Mouse (Mus musculus): ENCODE results near the gene Fuk.
"Not testable (repeated sequence)": the region's sequence is repeated elsewhere in the genome, so short reads cannot be mapped to it uniquely, and the experiment has no call there.

Fuk gene

DNA sequence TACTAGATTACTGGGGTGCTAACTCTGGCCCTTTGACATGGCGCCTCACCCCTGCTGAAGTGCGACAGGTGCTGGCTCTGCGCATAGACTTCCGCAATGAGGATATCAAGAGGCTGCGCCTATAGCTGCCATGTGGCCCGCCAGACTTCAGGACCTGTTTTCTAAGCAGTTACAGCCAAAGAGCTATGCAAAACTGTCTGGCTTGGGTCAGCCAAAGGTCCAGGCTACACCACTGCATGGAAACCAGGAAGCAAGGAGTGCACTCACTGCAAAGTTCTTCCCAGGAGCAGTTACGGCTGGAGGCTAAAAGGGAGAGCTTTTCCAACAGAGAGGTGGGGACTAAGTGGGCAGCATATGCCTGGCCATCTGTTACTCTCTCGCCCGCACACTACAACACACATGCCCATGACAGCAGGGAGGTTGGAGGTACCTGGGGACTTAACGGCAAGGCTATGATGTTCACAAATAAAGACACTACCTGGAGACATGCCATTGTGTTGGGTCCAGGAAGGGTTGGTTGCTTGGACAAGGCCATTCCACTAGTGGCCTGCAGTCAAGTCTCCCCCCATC is 20.5 kb downstream of the Fuk start:
- no peak for DNase-seq (ENCODE audit: low spot score in 2 of 2)

DNA sequence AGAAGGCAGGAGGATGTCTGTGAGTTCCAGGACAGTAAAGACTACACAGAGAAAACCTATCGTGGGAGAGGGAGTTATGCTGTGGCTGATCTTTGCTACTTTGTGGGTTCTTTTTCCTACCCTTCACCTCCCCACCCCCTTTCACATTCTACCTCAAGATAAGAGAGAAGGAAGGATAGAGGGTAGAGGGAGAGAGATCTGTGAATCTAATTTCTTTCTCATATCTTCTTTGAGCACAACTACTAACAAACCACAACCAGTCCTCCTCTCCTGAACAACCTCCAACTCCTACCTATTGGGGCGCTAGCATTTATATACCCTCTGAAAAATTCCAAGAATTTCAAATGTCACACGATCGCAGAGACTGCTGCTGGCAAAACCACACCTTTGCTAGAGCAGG is 24.4 kb downstream of the Fuk start:
- no peak for DNase-seq (ENCODE audit: low spot score in 2 of 2)

DNA sequence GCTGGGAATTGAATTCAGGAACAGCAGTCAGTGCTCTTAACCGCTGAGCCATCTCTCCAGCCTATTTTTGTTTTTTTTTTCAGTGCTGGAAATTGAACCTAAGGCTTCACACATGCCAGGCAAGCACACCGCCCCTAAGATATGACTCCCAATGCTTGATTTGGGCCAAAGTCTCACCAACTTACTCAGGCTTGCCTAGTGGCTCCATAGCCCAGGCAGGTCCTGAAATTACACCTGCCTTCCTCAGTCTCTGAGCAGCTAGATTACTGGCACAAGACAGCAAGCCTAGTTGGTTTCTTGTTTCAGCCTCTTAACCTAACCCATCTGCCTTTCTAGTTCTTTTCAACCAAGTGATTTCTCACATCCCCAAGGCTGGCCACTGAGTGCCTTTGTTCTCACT is 31.8 kb downstream of the Fuk start:
- no peak for DNase-seq (ENCODE audit: low spot score in 2 of 2)

DNA sequence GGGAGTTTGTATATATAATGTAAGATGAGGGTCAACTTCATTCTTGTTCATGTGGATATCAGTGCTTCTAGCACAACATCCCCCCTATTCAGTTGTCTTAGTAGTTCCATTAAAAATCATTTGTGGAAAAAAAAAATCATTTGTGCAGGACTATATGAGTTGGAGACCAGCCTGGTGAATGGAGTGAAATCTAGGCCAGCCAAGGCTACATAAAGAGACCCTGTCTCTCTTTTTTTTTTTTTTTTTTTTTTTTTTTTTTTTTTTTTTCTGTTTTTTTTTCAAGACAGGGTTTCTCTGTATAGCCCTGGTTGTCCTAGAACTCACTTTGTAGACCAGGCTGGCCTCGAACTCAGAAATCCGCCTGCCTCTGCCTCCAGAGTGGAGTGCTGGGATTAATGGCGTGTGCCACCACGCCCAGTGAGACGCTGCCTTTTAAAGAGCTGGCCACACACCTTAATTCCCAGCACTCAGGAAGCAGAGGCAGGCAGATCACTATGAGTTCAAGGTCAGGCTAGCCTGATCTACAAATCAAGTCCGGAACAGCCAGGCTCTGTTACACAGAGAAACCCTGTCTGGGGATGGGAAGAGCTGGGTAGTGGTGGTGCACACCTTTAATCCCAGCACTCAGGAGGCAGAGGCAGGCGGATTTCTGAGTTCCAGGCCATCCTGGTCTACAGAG is 40.8 kb downstream of the Fuk start:
- DNase-seq (ENCODE audit: low spot score in 2 of 2) = not testable (repeated sequence)

DNA sequence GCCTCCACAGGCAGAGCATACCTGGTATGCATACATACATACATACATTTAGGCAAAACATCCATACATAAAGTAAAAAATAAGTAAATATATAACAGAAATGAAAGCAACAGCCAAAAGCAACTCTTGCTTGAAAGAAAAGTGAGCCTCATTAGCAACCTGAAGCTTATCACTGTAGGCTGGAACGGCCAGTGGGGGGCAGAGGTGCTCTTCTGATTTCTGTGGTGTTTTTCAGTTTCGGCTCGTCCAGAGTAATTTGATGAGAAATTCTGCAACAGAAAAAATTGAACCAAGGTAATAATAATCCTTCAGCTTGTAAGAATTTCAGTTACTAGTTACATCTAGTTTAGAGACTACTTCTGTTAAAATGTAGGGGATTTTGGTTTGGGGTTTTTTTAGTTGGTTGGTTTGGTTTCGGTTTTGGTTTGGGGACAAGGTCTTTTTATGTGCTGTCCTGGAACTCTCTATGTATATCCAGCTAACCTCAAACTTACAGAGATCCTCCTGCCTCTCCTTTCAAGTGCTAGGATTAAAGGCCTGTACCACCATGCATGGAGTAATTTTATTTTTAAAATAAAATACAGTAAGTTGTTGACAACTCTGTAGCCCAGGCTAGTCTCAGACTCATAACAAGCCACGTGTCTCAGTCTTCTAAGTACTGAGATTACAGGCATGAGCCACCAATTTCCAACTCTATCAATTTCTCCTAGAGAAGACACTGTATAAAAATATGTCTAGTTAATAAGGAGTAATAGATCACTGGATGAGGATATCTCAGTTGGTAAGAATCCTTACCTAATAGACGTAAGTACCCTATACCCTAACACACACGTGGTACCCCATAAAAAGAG is 42.4 kb downstream of the Fuk start:
- no peak for DNase-seq (ENCODE audit: low spot score in 2 of 2)

DNA sequence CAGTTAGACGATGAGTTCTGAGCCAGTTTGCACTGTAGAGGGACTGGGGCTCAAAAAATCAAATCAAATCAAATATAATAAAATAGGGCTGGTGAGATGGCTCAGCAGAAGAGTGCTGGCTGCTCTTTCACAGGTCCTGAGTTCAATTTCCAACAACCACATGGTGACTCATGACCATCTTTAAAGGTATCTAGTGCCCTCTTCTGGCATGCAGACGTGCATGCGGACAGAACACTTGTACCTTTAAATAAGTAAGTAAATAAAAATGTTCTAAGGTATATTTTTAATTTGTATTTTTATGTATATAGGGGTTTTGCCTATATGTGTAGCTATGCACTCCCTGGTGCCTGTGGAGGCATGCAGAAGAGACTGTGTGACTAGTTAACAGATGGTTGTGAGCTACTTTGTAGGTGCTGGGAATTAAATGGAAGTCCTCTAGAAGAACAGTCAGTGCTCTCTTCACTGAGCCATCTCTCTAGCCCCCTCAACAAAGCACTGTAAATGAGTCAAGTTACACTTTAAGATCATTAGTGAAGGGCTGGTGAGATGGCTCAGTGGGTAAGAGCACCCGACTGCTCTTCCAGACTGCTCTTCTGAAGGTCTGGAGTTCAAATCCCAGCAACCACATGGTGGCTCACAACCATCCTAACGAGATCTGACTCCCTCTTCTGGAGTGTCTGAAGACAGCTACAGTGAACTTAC is 45.4 kb downstream of the Fuk start:
- DNase-seq (ENCODE audit: low spot score in 2 of 2) = no peak

DNA sequence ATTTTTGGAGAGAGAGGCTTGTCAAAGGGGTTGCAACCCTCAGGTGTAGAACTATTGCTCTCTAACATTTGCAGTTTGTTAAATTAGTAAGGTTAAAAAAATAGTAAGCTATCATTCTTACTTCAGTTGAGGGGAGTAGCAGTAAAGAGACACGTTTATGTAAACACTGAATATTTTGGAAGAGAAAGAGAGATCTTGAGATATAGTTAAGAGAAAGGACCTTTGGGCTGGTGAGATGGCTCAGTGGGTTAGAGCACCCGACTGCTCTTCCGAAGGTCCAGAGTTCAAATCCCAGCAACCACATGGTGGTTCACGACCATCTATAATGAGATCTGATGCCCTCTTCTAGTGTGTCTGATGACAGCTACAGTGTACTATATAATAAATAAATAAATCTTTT is 46.2 kb downstream of the Fuk start:
- not testable (repeated sequence) for DNase-seq (ENCODE audit: low spot score in 2 of 2)

DNA sequence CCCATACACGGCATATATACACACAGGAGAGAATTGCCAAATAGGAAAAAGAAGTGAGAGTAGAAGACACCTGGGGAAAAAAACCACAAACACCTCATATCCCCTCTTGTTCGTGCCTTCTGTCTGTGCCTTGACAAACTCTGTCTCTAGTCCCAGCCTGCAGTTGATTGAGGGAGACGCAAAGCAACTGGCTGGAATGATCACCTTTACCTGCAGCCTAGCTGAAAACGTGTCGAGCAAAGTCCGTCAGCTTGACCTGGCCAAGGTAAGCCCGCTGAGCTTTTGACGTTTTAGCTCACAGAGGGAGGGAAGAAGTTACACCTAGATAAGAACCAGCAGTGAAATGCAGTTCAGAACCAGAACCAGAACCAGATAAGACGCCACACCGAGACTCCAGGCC is 51.1 kb downstream of the Fuk start:
- DNase-seq (ENCODE audit: low spot score in 2 of 2) = no peak

DNA sequence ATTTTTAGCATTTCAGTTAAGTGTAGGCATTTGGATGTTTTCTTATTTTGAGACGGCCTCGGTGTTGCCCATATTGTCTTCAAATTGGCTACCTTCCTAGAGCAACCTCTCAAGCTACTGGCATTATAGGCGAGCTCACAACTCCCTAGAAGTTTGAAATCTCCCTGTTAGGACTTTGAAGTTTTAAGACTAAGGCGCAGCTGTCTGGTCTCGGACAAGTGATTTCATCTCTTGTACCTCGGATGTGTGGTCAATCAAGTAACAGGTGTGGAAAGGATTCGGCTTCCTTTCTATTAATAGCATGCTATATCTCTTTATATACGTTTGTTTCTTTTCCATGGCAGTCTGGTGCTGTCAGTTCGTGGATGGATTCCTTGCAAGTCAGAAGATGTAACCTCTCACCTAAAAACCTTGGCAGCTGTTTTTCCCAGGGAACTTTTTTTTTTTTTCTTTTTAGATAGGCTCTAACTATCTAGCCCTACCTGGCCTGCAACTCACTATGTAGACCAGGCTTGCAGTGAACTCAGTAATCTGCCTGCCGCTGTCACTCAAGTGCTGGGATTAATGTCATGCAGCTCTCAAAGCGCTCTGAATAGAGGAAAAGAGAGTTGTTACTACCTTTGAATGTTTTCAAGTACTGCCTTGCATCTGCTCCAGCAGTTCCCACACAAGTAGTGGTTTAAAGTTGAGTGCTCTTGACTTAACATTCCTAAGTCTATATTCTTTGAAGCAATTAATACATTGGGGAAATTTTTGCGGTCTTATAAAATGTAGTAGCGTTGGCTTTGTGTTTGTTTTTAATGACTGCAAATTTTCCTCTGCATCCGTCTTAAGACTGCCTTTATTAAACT is 54.4 kb downstream of the Fuk start:
- DNase-seq (ENCODE audit: low spot score in 2 of 2) = no peak

DNA sequence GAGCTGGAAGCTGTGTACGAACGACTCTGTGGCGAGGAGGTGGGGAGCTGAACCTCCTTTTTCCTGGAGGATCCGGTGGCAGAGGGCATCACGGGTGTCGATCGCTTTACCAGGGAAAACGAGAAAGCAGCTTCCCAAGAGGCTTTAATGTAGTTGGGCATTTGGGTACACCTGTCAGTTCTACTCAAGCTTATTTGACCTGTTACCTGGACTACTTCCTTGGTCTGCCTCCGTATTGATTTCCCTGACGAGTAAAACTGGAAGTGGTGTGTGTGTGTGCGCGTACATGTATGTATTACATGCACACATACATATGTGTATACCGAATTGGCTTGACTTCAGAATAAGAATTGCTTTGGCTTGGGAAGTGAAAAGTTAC is 55.1 kb downstream of the Fuk start:
- DNase-seq (ENCODE audit: low spot score in 2 of 2) = no peak

DNA sequence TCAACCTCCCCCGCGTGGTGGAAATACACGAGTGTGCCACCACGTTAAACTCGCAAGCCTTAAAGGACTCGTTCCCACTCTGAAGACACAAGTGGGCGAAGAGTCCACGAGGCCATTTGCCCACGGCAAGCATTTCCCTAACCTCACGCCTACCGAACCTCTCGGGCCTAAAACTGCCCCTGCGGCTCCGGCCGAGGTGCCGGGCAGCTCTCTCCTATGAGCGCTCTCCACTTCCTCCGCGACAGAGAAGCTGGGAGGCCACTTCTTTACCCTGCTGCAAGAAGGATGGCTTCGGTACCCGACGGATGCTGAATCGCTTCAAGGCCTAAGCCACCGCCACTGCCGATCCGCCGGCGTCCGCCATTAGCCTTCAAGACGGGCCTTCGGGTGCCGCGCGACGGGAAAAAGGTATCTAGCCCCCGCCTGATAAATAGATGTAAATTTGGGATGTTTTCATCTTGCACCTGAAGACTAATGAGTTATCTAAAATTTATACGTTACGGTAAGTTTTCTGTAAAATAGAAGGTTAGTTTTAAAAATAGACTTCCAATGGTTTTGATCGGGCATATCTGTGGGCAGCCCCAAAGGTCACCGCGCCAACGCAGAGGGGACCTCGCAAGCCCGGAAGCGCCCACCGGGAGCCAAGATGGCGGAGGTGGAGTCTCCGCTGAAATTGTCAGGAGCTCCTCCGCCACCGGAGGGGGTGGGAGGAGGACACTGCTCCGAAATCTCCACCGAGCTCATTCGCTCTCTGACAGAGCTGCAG is 55.7 kb downstream of the Fuk start, which contains the start of the genes Cog4 and Sf3b3:
Cog4 (plus strand) TSS at position 196 of the 766 bp plus-strand sequence.
Sf3b3 (minus strand) TSS at position 383 of the 766 bp plus-strand sequence.
- peak; percentile 78 to 82 for DNase-seq (ENCODE audit: low spot score in 2 of 2)

DNA sequence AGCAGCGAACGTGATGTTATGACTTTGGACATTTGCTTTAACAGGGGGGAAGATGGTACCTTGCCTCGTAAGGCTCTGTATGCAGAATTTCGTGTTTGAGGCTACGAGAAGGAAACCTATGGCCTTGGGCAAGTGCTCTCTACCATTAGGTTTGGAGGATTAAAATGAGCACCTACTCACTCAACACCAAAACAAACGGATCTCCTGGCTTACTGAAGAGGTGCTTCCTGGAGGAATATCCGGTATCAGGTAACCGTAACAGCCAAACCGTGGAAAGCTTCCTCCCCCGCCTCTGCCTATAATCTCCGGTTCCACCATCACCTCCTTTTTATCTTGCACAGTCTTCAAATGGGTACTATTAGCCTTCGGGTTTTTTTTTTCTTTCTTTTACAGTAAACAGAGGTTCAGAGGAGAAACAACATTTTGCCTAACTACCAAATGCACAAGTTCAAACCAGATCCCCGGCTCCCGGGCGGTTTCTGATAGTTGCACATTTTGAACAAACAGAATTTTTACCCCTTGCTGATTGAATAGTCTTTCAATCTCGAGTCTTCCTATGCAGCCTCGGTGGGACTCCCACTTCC is 56.4 kb downstream of the Fuk start:
- no peak for DNase-seq (ENCODE audit: low spot score in 2 of 2)

DNA sequence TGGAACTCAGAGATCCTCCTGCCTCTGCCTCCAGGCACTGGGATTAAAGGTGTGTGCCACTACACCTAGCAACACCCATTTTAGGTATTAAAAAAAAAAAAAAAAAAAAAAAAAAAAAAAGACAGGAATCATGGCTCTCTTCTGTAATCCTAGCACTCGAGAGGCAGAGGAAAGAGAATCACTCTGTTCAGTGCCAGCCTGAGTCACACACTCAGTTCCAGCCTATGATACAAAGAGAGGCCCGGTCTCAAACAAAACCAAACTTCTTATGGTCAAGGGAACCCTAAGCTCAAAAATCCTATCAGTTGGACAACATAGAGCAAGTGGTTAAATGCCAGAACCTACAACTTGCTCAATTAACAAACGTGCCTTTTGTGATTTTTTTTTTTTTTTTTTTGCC is 57.3 kb downstream of the Fuk start:
- no peak for DNase-seq (ENCODE audit: low spot score in 2 of 2)

DNA sequence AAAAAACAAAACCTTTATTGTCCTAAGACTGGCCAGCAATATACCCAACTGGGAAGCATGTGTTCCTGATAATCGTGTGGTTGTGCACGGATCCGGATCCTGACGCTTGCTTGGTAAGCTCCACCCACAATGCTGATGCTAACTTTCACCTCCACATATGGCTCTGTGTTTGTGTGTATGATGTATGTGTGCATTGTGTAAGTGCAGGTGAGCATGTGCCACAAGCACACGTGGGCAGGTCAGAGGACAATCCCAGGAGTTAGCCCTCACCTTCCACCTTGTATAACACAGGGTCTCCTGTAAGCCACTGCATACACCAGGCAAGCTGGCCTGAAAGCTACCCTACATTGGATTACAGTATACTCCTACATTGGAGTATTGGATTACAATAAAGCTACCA is 59.1 kb downstream of the Fuk start:
- no peak for DNase-seq (ENCODE audit: low spot score in 2 of 2)

DNA sequence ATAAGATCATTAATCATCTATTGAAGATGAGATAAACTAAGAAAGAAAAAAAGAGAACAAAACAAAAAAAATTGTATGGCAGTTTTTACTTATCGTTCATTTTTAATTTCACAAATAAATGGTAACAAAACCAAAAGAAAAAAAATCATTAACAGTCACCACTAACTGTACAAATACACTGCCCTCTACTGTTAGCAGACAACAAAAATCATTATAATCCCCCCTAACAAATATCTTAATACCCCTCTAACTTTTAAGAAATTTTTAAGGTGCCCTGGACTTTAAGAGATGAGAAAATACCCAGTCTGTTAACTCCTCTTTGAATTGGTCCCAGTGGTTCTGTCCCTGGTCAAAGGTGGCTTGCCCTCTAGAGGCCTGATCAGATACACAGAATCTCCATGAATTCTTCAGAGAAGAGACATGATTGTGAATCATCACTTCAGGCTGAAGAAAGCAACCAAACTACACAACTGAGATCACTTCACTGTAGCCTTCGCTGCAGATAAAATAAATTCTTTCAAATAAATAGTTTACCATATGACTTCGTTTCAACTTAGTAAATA is 60.2 kb downstream of the Fuk start:
- DNase-seq (ENCODE audit: low spot score in 2 of 2) = no peak
